Mouse (Mus musculus): ENCODE data around the gene Capza1. TPM values are rescaled to one million over a fixed set of nuclear protein-coding genes. Genes with fewer than 3 reads are reported as not detected.
A peak's percentile ranks its signal among the peaks of the same experiment; 100 is the strongest.

Gene Capza1
- polyA plus RNA-seq, 1 experiment, result 29.6 TPM

GRCm38 (mm10) chr3:104854465-104854864 is 9.8 kb downstream of the Capza1 start:
- TF ChIP-seq CTCF (IDR thresholded peaks at IDR 0.05; ENCODE audit: extremely low read depth, insufficient read depth, insufficient read length, insufficient replicate concordance), result no peak
- no peak for TF ChIP-seq POLR2A (IDR thresholded peaks at IDR 0.05; ENCODE audit: low read depth, low read length)
- Histone ChIP-seq H3K27ac (ENCODE audit: insufficient read depth, low read length) (no peak overlapping the region), H3K27me3 (ENCODE audit: control insufficient read depth, insufficient read depth, low read length) (no peaks in the 10 kb centered on the region), H3K4me1 (ENCODE audit: control insufficient read depth, insufficient read depth, insufficient read length) (peaks cover 10% of the 10 kb centered on the region), H3K4me3 (ENCODE audit: extremely low read depth, insufficient read depth, insufficient read length) (no peak overlapping the region), H3K36me3 (ENCODE audit: control insufficient read depth, insufficient read depth, low read length) (peaks cover 4% of the 10 kb centered on the region)
- 68% methylated on average over 1 of the region's 1 CpGs for WGBS
- DNase-seq (ENCODE audit: low read depth in 1 of 2, low spot score in 2 of 2), result no peak

- DNase-seq (ENCODE audit: low read depth in 1 of 2, low spot score in 2 of 2), result no peak
- H3K36me3 ChIP-seq (ENCODE audit: control insufficient read depth, insufficient read depth, low read length), result peaks cover 19% of the 10 kb centered on the region
- WGBS, result 94% methylated on average over 4 of the region's 4 CpGs
These were observed 17.7 kb downstream of the Capza1 start for GRCm38 (mm10) chr3:104846601-104847000.

GRCm38 (mm10) chr3:104841049-104841448 is 23.3 kb downstream of the Capza1 start:
- Histone ChIP-seq H3K4me1 (ENCODE audit: control insufficient read depth, insufficient read depth, insufficient read length) (no peaks in the 10 kb centered on the region), H3K36me3 (ENCODE audit: control insufficient read depth, insufficient read depth, low read length) (peaks cover 30% of the 10 kb centered on the region), H3K27me3 (ENCODE audit: control insufficient read depth, insufficient read depth, low read length) (no peaks in the 10 kb centered on the region), H3K27ac (ENCODE audit: insufficient read depth, low read length) (no peak overlapping the region), H3K4me3 (ENCODE audit: extremely low read depth, insufficient read depth, insufficient read length) (no peak overlapping the region)
- WGBS, result 90% methylated on average over 5 of the region's 5 CpGs
- TF ChIP-seq CTCF (IDR thresholded peaks at IDR 0.05; ENCODE audit: extremely low read depth, insufficient read depth, insufficient read length, insufficient replicate concordance), result no peak
- no peak for TF ChIP-seq POLR2A (IDR thresholded peaks at IDR 0.05; ENCODE audit: low read depth, low read length)
- DNase-seq (ENCODE audit: low read depth in 1 of 2, low spot score in 2 of 2), result no peak

More at GRCm38 (mm10) chr3:104846601-104847000, 17.7 kb downstream of the Capza1 start:
- Histone ChIP-seq H3K4me1 (ENCODE audit: control insufficient read depth, insufficient read depth, insufficient read length) (no peaks in the 10 kb centered on the region; the same call in 1 of the 2 replicates), H3K27me3 (ENCODE audit: control insufficient read depth, insufficient read depth, low read length) (no peaks in the 10 kb centered on the region), H3K4me3 (ENCODE audit: extremely low read depth, insufficient read depth, insufficient read length) (no peak overlapping the region), H3K27ac (ENCODE audit: insufficient read depth, low read length) (no peak overlapping the region)
- TF ChIP-seq CTCF (IDR thresholded peaks at IDR 0.05; ENCODE audit: extremely low read depth, insufficient read depth, insufficient read length, insufficient replicate concordance) (no peak), POLR2A (IDR thresholded peaks at IDR 0.05; ENCODE audit: low read depth, low read length) (no peak)

- no peak overlapping the region for H3K27ac ChIP-seq (ENCODE audit: insufficient read depth, low read length)
- 95% methylated on average over 3 of the region's 3 CpGs for WGBS
- TF ChIP-seq POLR2A (IDR thresholded peaks at IDR 0.05; ENCODE audit: low read depth, low read length) (no peak), CTCF (IDR thresholded peaks at IDR 0.05; ENCODE audit: extremely low read depth, insufficient read depth, insufficient read length, insufficient replicate concordance) (no peak)
- no peak for DNase-seq (ENCODE audit: low read depth in 1 of 2, low spot score in 2 of 2)
- H3K4me3 ChIP-seq (ENCODE audit: extremely low read depth, insufficient read depth, insufficient read length), result no peak overlapping the region
- H3K36me3 ChIP-seq (ENCODE audit: control insufficient read depth, insufficient read depth, low read length), result peaks cover 40% of the 10 kb centered on the region
- no peaks in the 10 kb centered on the region for H3K27me3 ChIP-seq (ENCODE audit: control insufficient read depth, insufficient read depth, low read length)
- no peaks in the 10 kb centered on the region for H3K4me1 ChIP-seq (ENCODE audit: control insufficient read depth, insufficient read depth, insufficient read length)
These were observed 28.5 kb downstream of the Capza1 start for GRCm38 (mm10) chr3:104835797-104836196.

- WGBS, result 84% methylated on average over 3 of the region's 3 CpGs
- no peak overlapping the region for H3K4me3 ChIP-seq (ENCODE audit: extremely low read depth, insufficient read depth, insufficient read length)
- peaks cover 17% of the 10 kb centered on the region for H3K36me3 ChIP-seq (ENCODE audit: control insufficient read depth, insufficient read depth, low read length)
- no peaks in the 10 kb centered on the region for H3K27me3 ChIP-seq (ENCODE audit: control insufficient read depth, insufficient read depth, low read length)
- TF ChIP-seq POLR2A (IDR thresholded peaks at IDR 0.05; ENCODE audit: low read depth, low read length), result no peak
- no peak for TF ChIP-seq CTCF (IDR thresholded peaks at IDR 0.05; ENCODE audit: extremely low read depth, insufficient read depth, insufficient read length, insufficient replicate concordance)
- H3K27ac ChIP-seq (ENCODE audit: insufficient read depth, low read length), result no peak overlapping the region
- H3K4me1 ChIP-seq (ENCODE audit: control insufficient read depth, insufficient read depth, insufficient read length), result no peaks in the 10 kb centered on the region; the same call in 1 of the 2 replicates
- no peak for DNase-seq (ENCODE audit: low read depth in 1 of 2, low spot score in 2 of 2)
These were observed 41.9 kb downstream of the Capza1 start for GRCm38 (mm10) chr3:104822413-104822812.

GRCm38 (mm10) chr3:104820426-104820825 is 43.9 kb downstream of the Capza1 start:
- H3K27me3 ChIP-seq (ENCODE audit: control insufficient read depth, insufficient read depth, low read length), result no peaks in the 10 kb centered on the region
- TF ChIP-seq CTCF (IDR thresholded peaks at IDR 0.05; ENCODE audit: extremely low read depth, insufficient read depth, insufficient read length, insufficient replicate concordance) (no peak), POLR2A (IDR thresholded peaks at IDR 0.05; ENCODE audit: low read depth, low read length) (no peak)
- peaks cover 9% of the 10 kb centered on the region for H3K36me3 ChIP-seq (ENCODE audit: control insufficient read depth, insufficient read depth, low read length)
- no peak overlapping the region for H3K4me3 ChIP-seq (ENCODE audit: extremely low read depth, insufficient read depth, insufficient read length)
- no peak overlapping the region for H3K27ac ChIP-seq (ENCODE audit: insufficient read depth, low read length)
- WGBS, result 85% methylated on average over 1 of the region's 1 CpGs
- DNase-seq (ENCODE audit: low read depth in 1 of 2, low spot score in 2 of 2), result no peak
- no peaks in the 10 kb centered on the region; the same call in 1 of the 2 replicates for H3K4me1 ChIP-seq (ENCODE audit: control insufficient read depth, insufficient read depth, insufficient read length)

GRCm38 (mm10) chr3:104818749-104819134 is 45.6 kb downstream of the Capza1 start:
- WGBS, result 9% methylated on average over 3 of the region's 3 CpGs
- TF ChIP-seq POLR2A (IDR thresholded peaks at IDR 0.05; ENCODE audit: low read depth, low read length), result no peak
- TF ChIP-seq CTCF (IDR thresholded peaks at IDR 0.05; ENCODE audit: extremely low read depth, insufficient read depth, insufficient read length, insufficient replicate concordance), result no peak
- Histone ChIP-seq H3K27ac (ENCODE audit: insufficient read depth, low read length) (no peak overlapping the region), H3K4me1 (ENCODE audit: control insufficient read depth, insufficient read depth, insufficient read length) (no peaks in the 10 kb centered on the region; the same call in 1 of the 2 replicates), H3K4me3 (ENCODE audit: extremely low read depth, insufficient read depth, insufficient read length) (peak overlapping the region; percentile 93; the same call in 1 of the 2 replicates), H3K36me3 (ENCODE audit: control insufficient read depth, insufficient read depth, low read length) (peaks cover 7% of the 10 kb centered on the region; the same call in 1 of the 2 replicates), H3K27me3 (ENCODE audit: control insufficient read depth, insufficient read depth, low read length) (no peaks in the 10 kb centered on the region)
- DNase-seq (ENCODE audit: low read depth in 1 of 2, low spot score in 2 of 2), result no peak

Data from spleen, adult 2 months (tissue).